Mouse (Mus musculus) right cerebral cortex, postnatal 14 days (tissue): ENCODE data around the gene Sorcs1.

Source experiments
- DNase-seq: peaks from one replicate; pipeline ENCODE4 v3.0.0; 2022

The Sorcs1 gene

DNA sequence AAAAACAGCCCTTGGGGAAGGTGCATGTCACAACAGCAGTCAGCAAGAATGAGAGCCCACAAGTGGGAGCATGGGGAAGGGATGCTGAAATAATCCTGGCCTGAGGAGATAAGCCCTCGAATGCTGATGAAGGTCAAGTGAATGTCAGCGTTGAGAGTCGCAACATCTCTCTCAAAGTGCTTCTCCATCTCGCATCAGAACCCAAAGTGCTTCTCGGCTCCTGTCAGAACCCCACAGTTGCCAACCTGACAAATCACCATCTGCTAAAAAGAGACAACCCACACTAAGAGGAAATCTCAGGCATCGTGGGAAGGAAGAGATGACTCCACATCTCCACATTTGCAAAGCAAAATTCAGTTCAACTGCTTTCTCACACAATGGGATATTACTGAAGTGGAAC is 119.7 kb downstream of the Sorcs1 start:
- DNase-seq = peak; percentile 8

- no peak for DNase-seq
Measured at GRCm38 (mm10) chr19:50534031-50534430, 144.4 kb downstream of the Sorcs1 start.

DNA sequence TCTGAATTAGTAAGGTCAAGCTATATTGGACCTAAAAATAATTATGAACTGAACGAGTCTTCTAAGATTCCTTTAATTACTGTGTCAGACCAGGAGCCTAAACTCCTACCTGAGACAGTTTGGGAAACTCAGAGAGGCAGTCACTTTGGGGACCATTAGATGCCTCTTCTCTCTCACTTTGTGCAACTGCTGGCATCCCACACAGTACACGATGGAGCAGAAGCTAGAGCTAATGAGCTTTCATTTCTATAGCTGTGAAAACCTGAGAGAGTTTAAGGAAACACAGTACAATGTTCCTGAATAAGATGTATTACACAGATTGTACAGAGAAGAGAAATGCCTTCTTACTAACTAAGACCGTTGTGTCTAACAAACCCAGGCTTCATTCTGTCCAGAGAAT is 150.6 kb downstream of the Sorcs1 start:
- DNase-seq = no peak

GRCm38 (mm10) chr19:50526094-50526493 is 152.4 kb downstream of the Sorcs1 start:
- DNase-seq = no peak

- no peak for DNase-seq
Measured at GRCm38 (mm10) chr19:50521943-50522342, 156.5 kb downstream of the Sorcs1 start.

DNA sequence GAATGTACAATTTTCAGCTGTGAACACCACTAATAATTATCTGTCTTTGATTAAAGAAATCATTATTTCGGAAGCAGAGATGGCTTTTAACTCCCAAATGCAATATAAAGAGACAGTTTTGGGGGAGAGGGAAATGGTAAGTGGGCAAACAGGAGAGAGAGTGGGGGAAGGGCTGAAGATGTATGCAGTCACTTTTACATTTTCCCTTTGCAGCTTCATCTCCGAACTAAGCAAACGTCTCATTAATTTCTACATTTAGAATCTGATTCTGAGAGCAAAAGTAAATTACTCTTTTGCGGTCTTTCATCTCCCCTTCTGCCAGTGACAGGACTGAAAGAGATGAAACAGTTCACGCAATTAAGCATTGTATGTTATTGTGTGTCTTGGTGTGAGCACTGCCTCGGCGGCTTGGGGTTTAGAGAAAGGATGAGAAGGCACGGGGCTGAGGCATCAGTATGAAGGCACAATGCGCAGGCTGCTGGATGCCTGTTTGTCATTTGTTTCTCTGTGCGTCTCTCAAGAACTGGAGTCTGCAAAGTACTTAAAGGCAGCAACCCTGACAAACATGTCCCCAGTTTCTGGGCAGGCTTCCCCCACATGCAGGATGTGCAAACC is 163.3 kb downstream of the Sorcs1 start:
- DNase-seq = no peak

DNA sequence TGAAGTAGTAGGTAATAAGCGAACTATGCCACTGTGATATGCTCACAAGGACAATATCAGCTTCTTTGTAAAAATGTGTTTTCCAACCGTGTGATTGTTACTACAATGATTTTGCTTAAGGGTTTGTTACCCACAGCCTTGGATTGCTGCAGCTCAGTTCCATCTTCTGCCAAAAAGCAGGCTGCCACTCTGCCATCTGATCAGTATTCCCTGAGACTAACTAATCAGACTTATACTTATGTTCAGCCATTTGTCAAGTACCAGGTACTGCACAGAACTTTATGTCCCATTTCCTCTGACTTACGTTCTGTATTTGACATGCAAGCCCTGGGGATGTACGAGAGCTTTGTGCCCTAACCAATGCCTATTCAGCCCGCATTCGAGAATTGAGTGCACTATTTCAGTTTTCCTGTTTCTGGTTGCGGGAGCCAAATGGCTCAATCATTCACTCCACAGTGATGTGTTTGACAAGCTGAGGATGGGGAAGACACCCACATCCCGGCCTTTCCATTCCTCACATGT is 164.1 kb downstream of the Sorcs1 start:
- DNase-seq = no peak

DNA sequence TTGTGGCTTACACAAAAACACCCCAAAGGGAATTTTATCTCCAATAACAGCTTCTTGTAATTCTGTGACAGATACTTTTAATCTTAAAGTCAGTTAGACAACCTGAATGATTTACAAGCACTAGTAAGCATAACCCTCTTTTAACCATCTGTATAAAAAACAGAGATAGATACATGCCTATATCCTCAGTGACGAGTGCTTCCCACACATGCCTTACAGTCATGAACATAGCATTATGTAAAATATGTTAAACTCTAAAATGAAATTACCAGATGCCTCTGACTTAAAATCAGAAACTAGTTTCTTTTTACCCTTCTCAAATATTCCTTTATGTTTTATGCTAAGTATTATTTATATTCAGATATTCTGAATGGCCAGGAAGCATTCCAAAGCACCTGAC is 175.6 kb downstream of the Sorcs1 start:
- no peak for DNase-seq

DNA sequence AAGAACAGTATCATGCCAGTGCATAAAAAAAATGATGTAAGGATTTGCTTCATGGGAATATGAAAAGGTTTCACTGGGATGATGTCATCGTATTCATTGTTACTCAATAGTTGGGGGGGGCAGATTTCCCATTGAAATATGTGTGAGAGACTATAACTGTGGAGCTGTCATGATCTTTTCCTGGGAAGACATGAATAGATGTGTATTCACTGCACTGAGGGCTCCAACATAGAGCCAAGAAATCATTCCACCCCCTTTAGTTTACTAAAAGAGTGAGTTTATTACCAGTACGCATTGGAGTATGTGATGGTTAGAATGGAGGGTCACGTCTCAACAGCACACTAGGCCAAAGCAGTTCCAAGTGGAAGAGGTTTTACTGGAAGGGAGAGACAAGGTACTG is 187.3 kb downstream of the Sorcs1 start:
- DNase-seq = no peak

DNA sequence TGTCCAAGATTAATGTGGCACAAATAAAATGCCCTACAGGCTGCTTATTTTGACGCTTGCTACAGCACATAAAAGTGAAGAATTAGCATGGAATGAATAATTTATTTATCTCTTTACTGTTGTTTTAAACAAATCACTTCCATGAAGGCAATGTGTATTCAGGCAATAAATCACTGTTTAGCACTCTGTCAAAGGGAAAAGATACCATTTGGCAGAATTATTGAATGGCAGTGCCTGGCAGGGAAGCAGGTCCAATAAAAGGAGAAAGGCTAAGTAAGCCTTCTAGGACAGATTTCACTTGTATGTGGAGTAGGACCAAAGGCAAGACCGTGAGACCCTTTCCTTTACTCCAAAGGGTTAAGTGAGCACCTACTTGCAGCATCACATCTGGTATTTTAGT is 187.7 kb downstream of the Sorcs1 start:
- DNase-seq = no peak

DNA sequence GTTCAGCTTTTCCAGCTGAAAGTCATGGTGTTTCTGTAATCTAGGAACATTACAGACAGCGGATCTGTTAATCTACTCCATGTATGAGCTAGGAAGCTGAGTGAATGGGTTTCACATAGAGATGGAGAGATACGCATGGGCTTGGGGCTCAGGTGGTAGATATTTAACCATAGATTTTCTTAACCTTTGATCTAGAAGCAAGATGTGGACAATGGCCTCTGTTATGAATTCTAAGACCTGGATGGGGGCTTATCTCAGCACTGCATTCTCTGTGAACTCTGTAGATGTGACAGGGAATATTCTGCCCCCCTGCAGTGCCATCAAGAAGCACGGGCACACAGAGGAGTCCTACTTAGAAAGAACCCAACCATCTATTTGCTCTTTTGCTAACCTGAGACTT is 188.7 kb downstream of the Sorcs1 start:
- no peak for DNase-seq

- DNase-seq = no peak
Measured at GRCm38 (mm10) chr19:50488421-50488820, 190.0 kb downstream of the Sorcs1 start.

GRCm38 (mm10) chr19:50487768-50488167 is 190.7 kb downstream of the Sorcs1 start:
- DNase-seq = peak; percentile 60

DNA sequence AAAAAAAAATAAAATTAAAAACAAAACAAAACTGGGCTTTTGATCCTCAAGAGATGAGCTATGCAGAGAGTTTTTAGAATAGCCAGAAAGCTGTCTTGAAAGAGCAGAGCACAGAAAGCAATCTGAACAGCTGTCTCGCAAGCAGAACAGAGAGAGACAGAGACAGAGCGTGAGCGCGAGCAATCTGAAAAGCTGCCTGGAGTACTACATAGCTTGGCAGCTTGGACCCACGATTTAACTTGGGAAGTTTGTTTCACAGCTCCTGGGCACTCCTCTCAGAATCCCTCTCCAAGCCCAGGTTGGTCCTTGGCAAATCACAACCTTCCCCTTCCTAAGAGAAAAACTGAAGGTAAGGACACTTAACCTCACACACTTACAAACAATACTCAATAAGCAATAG is 192.1 kb downstream of the Sorcs1 start:
- DNase-seq = no peak

GRCm38 (mm10) chr19:50476774-50477173 is 201.7 kb downstream of the Sorcs1 start:
- no peak for DNase-seq

- no peak for DNase-seq
Measured at GRCm38 (mm10) chr19:50468592-50468991, 209.9 kb downstream of the Sorcs1 start.

DNA sequence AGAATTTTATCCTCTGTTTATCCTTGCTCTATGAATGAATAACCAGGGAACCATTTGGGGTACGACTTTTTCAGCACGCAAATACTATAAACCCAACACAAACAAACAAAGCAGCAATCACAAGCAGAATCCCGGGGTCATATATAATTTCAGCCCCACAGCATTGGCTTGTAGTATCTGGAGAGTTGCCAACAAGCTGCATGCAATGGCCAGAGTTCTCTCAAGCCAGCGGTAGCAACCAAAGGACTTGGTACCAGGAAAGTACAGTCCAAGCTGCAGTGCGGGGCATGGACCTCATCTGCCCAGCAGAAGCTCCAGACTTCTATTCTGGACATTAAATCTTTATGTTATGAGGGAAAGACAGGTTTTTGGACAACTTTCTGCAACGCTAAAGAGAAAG is 213.6 kb downstream of the Sorcs1 start:
- DNase-seq = no peak

DNA sequence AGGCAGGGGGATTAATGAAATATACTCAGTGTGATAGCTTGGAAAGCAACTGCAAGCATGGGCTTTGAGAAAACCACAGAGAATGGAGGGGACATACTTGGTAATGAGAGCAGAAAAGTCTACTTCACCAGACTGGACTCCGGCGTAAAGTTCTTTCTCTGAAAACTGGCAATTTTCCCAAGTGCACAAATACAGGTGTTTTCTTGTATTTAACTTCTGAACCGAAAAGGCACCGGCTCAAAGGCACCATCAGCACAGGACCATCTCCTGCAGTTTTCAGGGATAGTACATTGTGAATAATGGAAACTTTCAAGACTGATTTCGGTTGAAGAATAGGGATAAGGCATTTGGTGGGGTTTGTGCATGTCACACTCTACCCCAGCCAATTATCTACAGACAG is 219.9 kb downstream of the Sorcs1 start:
- DNase-seq = no peak

- no peak for DNase-seq
Measured at GRCm38 (mm10) chr19:50457275-50457892, 221.1 kb downstream of the Sorcs1 start.

DNA sequence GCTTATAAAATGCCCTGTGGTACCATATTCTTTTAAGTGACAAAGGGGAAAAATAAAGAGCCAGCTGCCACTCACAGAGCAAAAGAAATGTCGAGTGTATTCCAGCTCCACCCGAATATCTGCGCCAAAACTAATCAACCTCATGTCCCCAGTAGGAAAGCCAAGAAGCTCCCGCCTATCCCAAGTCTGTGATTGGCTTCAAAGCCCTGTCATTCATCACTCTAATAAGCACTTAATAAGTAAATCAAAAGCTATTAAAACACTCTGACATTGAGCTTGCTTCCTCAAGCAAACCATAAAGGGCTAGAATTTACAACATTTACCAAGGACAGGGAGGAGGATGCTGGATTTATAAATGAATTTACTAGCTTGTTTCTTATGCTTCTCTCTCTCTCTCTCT is 237.3 kb downstream of the Sorcs1 start:
- DNase-seq = no peak

GRCm38 (mm10) chr19:50440246-50440910 is 238.1 kb downstream of the Sorcs1 start:
- no peak for DNase-seq

GRCm38 (mm10) chr19:50439464-50439881 is 239.0 kb downstream of the Sorcs1 start:
- no peak for DNase-seq

DNA sequence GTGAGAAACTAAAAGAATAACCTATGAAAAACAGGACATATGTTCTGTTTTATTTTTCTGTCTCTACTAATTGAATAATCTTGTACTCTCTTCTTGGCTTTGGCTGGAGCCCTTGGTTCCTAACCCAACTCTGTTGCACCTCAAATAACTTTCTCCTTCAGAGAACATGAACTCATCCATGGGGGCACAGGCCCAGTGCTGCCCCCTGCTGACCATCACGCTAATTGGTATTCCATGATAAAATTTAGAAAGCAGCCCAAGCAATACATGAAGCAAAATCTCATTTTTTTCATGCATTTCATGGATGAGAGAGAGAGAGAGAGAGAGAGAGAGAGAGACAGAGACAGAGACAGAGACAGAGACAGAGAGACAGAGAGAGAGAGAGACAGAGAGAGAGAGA is 255.5 kb downstream of the Sorcs1 start:
- no peak for DNase-seq
